Mouse (Mus musculus) heart, embryonic 13.5 days (tissue): ENCODE measurements at regions not wholly inside any gene's neighbourhood (a gene's known extent, or its start where the extent isn't known, plus 50 kb on each side); places are given as distances from the start of the nearest gene placed in this dataset. TPM values are rescaled to one million over a fixed set of nuclear protein-coding genes. Genes with fewer than 3 reads are reported as not detected.

Experiments used
- microRNA-seq: library from miRNA; unstranded; fragments of <30 nt; microRNA quantifications from one replicate; pipeline ENCODE4, GENCODE M21; 2016

Small RNAs in the stretch of these regions (microRNA-seq; reads per million reads assigned to microRNA genes)
- gene Gm47294 = not detected
